Mouse (Mus musculus) skeletal muscle tissue, adult 2 months (tissue): ENCODE measurements around the gene Rnf43.

Source experiments
- DNase-seq: peaks from one replicate; pipeline ENCODE4 v3.0.0-alpha.2; 2012; ENCODE audit warnings: low read depth, low spot score

The Rnf43 gene

DNA sequence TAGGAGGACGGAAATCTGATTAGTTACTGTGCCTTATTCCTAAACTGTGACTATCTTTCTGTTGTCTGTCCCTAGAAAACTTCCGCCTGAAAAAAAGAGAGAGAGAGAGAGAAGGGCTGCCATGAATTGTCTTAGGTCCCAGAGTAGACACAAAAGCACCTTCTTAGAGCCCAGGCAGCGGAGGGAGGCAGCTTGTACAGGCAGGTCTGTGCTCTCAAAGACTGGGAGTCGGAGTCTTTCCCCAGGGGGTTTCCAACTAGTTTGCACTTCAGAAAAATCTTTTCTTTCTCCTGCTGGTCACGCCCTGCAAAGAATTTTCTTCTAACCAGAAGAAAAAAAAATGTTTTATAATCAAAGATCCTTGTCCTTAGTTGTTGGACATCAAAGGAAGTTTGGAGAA lies 15.2 kb downstream of the Rnf43 start:
- DNase-seq: no peak

DNA sequence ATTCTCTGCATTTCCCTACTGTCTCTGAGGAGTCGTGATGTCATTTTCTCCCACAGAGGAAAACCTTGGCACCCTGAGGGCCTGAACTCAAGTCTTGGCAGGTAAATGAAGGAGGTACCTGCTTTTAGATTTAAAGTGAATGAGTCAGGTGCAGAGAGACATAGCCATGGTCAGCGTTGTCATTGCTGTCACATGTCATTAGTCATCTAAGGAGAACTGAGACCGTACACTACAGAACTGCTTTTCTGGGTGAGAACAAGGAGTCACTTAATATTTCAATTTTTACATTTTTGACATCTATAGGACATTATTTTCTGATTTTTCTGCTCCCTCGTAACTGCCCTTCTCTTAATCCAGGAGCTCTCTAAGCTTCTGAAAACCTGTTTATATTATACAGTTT lies 16.0 kb downstream of the Rnf43 start:
- DNase-seq: no peak

DNA sequence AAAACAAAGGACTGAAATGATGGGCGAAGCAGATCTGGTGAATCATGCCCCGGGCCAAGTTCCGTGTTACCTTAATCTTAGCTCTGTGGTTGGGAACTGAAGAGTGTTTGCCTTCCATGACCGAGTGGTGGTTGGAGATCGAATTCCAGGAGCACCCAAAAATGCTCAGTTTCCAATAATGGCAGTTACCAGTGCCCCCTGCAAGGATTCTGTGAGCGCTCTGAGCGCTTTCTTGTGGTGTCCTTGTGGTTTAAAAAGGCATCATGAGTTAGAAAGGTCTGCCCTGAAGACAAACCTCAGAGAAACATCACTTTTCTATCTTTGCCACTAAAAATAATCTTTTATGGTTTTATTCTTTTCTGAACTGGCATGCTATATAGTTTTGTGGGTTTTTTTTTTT lies 16.5 kb downstream of the Rnf43 start:
- DNase-seq: no peak

DNA sequence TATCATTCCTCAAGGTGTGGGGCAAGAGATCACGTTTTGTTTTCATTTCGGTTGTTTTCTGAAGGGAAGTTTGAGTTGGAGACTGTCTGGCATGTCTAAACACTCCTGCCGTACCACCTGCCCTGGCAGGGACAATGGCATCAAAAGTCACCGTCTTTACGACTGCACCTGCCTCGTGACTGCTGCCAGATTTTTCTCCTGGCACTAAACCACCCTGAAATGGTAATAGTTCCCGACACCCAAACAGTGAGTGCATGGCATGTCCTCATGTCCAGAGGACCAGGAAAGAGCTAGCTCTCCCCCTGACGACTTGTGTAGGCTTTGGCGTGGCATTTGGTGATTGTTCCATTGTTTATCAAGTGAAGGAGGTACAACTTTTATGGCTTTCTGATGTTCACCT lies 18.3 kb downstream of the Rnf43 start:
- DNase-seq: no peak

DNA sequence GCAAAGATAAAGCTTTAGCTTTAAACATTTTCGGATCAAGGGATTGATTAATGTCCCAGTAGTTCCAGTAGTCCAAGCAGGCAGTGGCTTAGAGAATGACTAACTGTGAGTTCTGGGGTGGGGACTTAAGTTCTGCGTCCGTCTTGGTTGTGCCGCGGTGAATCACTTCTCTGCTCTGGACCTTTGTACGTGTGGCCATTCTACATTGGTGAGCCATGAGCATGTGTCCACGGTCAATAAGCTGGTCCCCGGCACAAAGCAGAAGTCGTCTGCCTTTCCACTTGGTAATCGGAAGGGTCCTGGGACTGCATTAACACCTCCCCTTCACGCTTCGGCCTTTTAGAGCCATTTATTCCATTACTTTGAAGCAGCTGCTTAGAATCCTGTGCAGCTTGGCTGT lies 19.6 kb downstream of the Rnf43 start:
- no peak for DNase-seq

DNA sequence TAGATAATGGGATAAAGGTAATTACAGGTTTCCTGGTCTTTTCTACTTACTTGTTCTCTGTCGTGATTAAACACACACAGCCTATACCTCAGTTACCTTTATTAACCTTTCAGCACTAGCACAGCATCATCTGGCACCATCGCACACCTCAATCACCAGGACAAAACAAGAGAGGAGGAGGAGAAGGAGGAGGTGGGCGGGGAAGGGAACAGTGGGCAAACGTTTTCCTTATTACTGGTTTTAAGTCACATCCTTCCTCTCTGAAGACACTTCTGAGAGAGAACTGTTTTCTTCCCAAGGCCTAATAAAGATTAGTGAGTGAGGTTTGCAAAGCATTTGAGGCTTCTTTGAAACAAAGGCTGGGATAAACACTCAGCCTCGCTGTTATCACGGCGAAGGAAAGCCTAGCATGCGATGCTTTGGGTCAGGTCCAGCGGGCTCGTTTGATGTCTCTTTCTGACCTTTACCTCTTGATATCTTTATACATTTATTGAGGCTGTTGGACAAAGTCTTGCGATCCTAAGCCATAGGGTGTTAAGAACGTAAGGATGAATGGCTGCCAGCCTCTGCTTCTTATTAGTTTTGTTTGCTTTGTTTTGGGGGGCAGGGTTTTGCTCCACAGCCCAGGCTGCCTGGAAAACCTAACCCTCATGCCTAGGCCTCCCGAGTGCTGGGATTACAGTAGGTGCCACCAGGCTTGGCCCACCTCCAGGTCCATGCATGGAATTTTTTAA lies 20.5 kb downstream of the Rnf43 start:
- DNase-seq: no peak

DNA sequence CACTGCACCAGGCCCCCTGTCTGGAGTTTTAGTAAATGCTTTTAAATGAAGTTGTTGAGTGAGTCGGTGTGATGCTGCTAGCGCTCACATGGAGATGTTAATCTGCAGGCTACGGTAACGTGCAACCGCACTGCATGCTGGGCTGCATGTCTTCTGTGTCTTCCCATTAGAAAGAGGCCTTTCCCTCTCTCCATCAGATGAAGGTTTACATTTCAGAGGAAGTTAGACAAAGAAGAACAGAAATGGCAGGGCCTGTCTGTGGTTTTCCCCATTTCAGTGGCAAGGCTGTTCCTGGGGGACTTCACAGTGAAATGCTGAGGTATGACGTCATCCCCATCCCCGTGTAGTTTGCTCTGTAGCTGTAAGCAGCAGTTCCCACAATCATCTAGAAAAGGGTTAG lies 23.9 kb downstream of the Rnf43 start:
- DNase-seq: no peak

DNA sequence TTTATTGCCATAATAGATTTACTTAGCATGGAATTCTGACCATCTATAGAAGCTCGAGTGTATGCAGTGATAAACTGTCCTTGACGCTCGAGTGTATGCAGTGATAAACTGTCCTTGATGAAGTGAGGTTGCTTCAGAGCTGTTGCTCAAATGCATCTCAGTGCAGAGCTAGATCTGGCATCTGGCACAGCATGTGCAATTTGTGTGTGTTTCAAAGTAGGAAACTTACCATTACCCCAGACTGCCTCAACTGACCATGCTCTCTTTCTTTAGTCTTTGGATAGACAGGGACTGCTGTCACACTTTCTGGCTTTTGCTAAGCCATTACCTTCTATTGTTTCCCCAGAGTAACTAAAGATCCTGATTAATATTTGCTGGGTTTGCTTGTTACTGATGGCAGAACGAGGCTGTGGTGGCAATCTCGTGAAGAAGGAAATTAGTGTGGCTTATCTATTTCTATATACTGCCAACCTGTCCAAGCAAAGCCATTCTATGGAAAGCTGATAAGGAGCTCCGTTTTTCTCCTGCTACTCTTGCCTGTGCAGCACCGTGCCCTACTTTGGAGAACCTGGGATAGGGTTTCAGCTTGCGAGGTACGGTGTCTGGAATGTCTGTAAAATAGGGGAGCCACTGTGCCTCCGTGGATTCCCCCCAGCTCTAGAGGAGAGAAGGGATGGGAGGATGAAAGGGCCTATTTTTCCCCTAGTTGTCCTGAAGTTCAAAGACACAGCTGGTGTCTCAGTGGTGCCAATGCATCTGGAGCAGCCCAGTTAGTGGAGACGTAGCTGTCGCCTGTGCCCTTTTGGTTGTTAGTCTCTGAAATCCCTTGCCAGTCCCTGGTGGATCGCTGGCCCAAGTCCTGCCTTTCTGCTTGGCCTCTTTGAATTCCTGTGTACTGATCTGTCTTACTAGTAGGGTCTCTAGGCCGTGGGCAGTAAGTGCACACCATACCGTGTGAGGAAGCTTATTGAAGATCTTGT lies 25.0 kb downstream of the Rnf43 start:
- no peak for DNase-seq

DNA sequence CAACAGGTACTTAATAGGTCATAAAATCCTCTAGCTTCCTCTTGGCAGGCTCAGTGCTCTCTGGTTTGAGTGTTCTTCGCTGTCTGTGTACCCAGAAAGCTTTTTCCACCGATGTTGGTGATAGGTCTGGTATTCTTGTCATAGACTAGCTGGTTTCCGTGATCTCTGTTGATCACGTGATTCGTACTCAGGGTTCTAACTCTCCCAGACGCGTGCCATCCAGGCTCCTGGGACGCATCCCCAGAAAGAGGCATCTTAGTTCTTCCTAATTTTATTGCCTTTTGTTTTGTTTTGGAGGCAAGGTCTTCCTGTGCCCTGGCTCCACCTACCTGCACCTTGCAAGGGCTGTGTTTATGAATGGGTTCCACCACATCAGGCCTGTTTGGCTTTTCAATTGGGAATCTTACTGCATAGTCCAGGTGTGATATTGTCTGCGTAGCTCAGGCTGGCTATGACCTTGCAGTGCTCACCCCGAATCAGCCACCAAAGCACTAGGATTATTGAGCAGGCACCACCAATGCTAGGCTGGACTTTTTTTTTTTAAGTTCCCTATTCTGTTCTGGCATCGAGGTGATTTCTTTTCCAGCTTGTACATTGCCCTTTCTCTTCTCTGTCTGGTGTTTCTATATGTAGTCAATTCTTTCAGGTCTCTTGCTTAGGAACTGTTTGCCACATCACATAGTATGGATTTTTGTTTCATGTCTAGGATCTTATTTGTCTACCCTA lies 26.1 kb downstream of the Rnf43 start:
- no peak for DNase-seq

DNA sequence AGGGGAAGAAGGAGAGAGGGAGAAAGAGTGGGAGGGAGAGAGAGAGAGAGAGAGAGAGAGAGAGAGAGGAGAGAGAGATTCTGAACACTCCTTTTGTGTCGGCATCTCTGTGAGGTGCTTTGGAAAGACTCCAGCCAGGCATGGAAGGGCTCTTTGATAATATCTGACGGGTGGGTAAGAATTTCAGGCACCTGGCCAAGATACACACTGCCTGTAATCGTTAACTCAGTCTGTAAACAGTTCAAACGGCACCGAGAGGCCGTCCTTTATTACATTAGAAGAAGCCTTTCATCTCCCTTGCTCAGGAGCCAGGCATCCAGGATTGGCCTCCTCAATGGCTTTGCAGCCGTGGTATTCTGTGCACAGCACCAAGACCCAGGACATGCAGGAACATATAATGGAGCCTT lies 26.9 kb downstream of the Rnf43 start:
- DNase-seq: no peak

DNA sequence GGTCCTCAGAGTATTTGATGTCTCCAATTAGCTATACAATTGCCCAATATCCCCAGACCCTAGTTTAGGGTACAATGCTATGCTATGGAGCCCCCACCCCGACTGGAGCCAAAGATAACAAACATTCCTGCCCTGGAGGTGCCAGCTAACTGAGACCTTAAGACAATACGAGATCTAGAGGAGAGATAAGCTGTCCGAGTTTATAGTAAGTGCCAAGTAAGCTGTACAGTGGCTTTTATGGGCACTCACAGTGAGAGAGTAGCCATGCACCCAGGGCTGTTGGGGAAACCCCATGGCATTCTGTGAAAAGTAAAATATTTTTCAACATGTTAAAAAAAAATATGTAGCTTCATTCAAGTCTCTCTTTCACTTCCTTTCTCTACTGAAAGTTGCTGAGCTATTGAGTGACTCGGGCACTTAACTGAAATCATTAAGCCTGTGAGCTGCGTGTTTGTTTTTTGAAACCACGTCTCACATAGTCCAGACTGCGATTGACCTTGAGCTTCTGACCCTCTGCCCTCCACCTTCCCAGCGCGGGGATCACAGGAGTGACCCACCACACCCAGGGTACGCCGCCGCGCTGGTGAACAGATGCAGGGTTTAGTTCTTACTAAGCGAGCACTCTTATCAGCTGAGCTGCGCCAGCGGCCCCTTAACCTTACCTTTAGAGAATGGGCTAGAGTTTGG lies 27.7 kb downstream of the Rnf43 start:
- DNase-seq: no peak

DNA sequence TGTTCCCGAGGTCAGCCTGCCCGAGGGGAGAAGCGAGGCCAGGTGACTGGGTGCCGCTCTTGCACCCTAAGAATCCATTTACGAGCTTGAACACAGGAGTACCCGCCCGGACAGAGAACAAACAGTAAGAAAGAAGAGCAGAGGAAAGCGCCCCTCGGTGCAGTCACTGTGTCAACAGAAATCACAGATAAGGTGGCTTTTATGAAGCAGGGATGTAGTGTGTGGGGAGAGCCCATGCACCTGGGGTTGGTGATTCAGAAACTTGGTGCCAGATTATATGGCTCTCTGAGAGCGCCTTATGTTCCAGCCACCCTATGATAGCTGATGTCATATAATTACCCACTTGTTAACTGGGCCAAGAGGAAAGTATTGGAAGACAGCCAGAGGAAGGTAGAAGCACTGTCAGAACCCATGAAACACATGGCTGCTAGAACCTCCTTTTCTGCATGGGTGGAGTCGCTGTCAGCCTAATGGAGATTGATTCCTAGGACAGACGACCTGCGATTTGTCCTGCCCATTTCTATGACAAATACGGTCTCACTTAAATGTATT lies 34.7 kb downstream of the Rnf43 start:
- DNase-seq: no peak

DNA sequence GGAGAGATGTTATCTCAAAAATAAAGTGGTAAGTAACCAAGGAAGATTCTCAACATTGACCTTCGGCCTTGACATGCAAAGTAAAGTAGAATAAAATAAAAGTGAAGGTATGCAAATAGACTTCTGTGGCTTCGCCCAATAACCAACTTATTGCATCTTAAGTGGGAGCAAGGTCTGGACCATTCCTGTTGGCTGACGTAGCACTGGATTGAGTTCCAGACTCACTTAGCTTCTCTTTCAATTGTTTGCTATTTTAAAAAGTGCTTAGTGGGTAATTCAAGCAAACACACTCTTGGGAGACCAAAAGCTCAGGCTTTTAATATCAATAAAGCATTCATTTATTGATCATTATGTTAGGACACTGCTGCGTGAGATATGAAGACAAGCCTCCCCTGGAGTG lies 35.6 kb downstream of the Rnf43 start:
- DNase-seq: no peak

DNA sequence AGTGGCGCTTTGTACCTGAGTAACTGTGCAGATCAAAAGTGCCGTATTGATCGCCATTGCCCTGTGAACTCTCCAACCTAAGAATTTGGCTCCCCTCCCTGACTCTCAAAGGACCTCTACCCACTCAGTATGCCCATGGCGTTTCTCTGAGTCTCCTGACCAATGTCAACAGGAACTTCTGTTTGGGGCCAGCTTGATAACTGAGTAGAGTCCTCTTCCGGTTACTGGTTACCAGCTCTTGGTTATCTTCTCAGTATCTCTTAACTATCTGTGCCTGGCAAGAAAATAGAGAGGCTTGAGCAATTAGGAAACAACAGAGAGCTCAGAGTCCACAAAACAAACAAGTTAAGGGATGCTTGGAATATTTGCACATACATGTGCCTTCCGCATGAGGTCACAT lies 38.6 kb downstream of the Rnf43 start:
- no peak for DNase-seq

DNA sequence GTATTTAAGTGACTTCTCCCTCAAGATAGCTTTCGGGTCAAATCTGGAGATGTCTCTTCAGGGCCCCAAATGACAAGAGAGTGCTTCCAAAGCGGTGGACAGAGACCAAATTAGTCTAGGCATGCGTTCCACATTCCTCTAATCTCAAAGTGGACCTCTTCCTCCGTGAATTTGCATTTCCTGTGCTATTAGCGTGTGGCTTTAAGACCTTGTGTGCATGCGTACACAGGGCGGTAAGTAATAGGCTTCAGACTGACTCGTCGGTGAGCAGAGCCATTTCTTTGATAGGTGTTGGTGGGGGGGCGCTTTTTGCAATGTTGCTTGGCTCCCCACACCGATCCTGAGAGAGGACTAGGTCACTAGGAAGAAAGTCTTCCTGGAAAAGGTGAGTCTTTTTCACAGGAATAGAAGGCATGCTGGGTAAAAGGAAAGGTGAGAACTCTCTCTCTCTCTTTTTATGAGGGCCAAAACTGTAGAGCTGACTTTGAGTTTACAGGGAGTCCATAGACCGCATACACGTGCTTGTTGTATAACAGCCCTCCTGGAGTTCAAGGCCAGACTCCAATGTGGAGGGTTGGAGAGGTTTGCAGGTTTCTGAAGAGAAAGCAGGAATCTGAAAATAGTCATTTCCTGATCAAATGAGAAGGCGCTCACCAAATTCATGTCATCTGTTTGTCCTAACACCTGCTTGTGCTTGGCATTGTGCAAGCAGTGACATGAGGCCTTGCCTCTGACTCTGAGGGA lies 39.5 kb downstream of the Rnf43 start:
- no peak for DNase-seq

DNA sequence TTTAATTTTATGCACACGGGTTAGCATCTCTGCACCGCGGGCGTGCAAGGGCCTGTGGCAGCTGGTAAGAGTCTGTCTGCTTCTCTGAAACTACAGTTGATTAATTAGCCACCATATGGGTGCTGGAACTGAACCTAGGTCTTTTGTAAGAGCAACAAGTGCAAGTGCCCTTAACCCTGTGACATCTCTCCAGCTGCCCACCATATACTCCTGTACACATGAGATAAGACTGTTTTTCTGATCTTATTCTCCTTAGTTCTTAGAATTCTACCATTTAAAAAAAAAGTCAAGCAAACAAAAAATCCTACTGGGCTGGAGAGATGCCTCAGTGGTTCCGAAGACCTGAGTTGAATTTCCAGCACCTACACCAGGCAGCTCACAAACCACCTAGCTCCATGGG lies 41.1 kb downstream of the Rnf43 start:
- DNase-seq: no peak

DNA sequence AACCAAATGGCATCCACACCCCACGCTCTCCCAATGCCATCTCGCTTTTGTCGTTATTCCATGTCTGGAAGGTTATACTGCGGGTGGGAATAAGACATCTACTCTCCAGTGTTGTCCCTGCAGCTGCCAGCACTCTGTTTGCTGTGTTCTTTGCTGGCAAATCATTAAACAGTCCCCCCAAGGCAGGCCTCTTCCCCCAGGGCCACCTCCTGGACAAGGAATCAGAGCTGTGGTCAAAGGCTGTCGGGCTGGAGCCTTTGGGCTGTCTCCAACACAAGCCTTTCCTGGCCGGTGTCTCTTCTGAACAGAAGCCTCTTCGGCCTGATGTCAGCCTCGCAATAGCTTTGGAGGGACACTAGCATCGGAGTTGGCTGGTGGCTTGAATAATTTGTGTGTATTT lies 41.8 kb downstream of the Rnf43 start:
- no peak for DNase-seq

DNA sequence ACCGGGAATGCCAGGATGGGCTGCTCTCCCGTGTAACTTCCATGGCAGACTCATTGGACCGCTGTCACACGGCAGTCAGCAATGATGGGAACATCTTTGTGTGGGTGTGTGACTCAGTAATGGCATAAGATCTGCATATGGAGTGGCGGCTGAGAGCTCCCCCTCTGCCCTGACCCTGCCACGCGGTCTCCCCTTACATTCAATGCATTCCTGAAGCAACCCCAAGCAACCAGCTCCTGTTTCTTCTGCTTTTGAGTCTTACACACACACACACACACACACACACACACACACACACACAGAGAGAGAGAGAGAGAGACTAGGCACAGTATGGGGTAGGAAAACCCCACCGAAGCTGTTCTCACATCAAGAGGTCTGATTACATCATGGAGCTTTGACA lies 45.0 kb downstream of the Rnf43 start:
- DNase-seq: no peak

DNA sequence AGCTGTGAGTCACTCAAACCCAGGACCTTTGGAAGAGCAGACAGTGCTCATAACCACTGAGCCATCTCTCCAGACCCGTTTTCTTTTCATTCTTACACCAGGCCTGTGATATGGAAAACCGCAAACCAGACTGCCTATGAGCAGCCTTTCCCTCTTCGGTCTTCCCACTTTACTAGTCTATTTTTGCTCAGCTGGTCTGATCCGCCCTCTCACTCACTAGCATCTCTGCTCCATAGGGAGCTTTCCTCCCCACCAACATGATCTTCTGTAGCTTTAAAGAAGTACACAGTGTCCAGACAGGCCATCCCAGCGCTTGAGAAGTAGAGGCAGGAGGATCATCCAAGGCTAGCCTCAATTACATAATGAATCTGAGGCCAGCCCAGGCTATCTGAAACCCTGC lies 46.5 kb downstream of the Rnf43 start:
- no peak for DNase-seq

DNA sequence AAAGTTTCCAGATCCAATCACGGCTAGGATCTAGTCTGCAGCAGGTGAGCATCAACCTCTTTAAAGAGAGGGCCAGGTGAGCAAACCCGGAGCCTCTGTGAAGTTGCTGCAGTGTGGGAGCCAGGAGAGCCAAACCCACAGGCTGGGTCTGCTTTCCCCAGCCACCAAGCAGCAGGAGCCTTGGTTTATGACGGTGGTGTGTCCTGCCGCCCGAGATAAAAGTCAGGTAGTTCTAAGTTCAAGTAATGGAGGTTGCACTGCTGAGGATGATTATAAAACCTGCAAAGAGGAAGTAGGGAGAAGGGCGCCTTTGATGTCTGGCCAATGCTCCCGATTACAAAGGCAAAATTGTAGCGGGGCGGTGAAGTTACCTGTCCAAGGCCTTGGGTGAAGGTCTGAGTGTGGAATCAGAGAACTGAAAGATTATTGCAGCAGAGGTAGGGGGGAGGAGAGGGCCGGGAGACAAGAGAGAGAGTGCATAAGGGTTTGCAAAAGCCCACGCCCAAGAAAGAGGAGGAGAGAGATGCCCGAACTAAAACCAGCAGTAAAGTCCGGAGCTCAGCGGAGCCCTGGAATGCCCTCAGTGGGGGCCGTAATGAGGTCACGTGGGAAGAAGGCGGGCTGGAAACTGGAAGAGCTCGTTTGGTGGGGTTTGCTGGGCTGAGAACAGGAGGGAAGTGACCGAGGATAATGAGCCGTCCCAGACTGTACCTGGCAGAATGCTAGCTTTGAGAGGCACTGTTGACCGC lies 47.2 kb downstream of the Rnf43 start:
- no peak for DNase-seq
